Mouse (Mus musculus) kidney, adult 10 weeks (tissue): ENCODE results near the gene Arhgef1. TPM values are rescaled to one million over a fixed set of nuclear protein-coding genes. Genes with fewer than 3 reads are reported as not detected.

Experiments used
- polyA plus RNA-seq: library from polyadenylated mRNA; stranded (reverse); fragments of 350-450 nt; fragmentation: Illumina TruSeq; extraction: RNeasy Lipid Tissue Mini Kit (QIAGEN cat#74804); gene quantifications from one replicate; pipeline ENCODE4 v1.2.3, GENCODE M21; 2014; ENCODE audit warnings: low read depth, low replicate concordance

Arhgef1 gene
- polyA plus RNA-seq: 0.53 TPM

GRCm38 (mm10) chr7:24902630-24903443, at the start of gene Arhgef1:
TSS of gene Arhgef1 (plus strand) at chr7:24902912.

GRCm38 (mm10) chr7:24861913-24862312, 40.8 kb upstream of the Arhgef1 start, which contains the start of gene Gm9844:
TSS of gene Gm9844 (plus strand) at chr7:24862213.

GRCm38 (mm10) chr7:24869532-24870165, 33.1 kb upstream of the Arhgef1 start, which contains the start of the genes Lypd4 and Dmrtc2:
TSS of gene Lypd4 (minus strand) at chr7:24869941.
TSS of gene Dmrtc2 (plus strand) at chr7:24870057.

GRCm38 (mm10) chr7:24883896-24884692, 18.6 kb upstream of the Arhgef1 start, which contains the start of gene Rps19:
TSS of gene Rps19 (plus strand) at chr7:24884371.

GRCm38 (mm10) chr7:24897224-24897623, 5.5 kb upstream of the Arhgef1 start, which contains the start of gene Cd79a:
TSS of gene Cd79a (plus strand) at chr7:24897381.

GRCm38 (mm10) chr7:24944257-24944950, 41.7 kb downstream of the Arhgef1 start, which contains the start of gene Gm4881:
TSS of gene Gm4881 (minus strand) at chr7:24944494.

GRCm38 (mm10) chr7:24971972-24972893, 69.5 kb downstream of the Arhgef1 start, which contains the start of gene Rabac1:
TSS of gene Rabac1 (minus strand) at chr7:24972754.

Other genes starting within 250 kb of the Arhgef1 start
- not detected for gene Tex101, start 226.2 kb upstream of the Arhgef1 start, polyA plus RNA-seq
- not detected for gene BC049730, start 193.7 kb upstream of the Arhgef1 start, polyA plus RNA-seq
- gene Gm4763, start 176.0 kb upstream of the Arhgef1 start, polyA plus RNA-seq: not detected
- not detected for gene Cd177, start 142.6 kb upstream of the Arhgef1 start, polyA plus RNA-seq
- not detected for gene Ceacam10, start 125.7 kb upstream of the Arhgef1 start, polyA plus RNA-seq
- gene Gm9844, start 40.7 kb upstream of the Arhgef1 start, polyA plus RNA-seq: not detected
- not detected for gene Lypd4, start 33.0 kb upstream of the Arhgef1 start, polyA plus RNA-seq
- gene Dmrtc2, start 32.9 kb upstream of the Arhgef1 start, polyA plus RNA-seq: not detected
- gene Rps19, start 18.5 kb upstream of the Arhgef1 start, polyA plus RNA-seq: 7.1 TPM
- gene Cd79a, start 5.5 kb upstream of the Arhgef1 start, polyA plus RNA-seq: not detected
- not detected for gene Gm4881, start 41.6 kb downstream of the Arhgef1 start, polyA plus RNA-seq
- not detected for gene Rabac1, start 69.8 kb downstream of the Arhgef1 start, polyA plus RNA-seq
- gene Atp1a3, start 103.0 kb downstream of the Arhgef1 start, polyA plus RNA-seq: not detected
- not detected for gene Grik5, start 169.4 kb downstream of the Arhgef1 start, polyA plus RNA-seq
- 0.61 TPM for gene Zfp574, start 169.7 kb downstream of the Arhgef1 start, polyA plus RNA-seq